Mouse (Mus musculus): ENCODE measurements around the gene Myo10. TPM values are rescaled to one million over a fixed set of nuclear protein-coding genes. Genes with fewer than 3 reads are reported as not detected.

The Myo10 gene
- polyA plus RNA-seq, 1 experiment from 2014 or later, result 72.8 TPM

GRCm38 (mm10) chr15:25676056-25676785 lies 53.9 kb downstream of the Myo10 start:
- H3K9ac ChIP-seq (ENCODE audit: low read length), result no peak overlapping the region
- H3K36me3 ChIP-seq (ENCODE audit: control insufficient read depth, insufficient read depth, low read length), result no peaks in the 10 kb centered on the region
- no peak overlapping the region for H3K4me3 ChIP-seq (ENCODE audit: low read depth, low read length)
- no peak overlapping the region; the same call in 1 of the 2 replicates for H3K27ac ChIP-seq (ENCODE audit: low read depth, low read length)
- no peak for ATAC-seq (ENCODE audit: low FRiP score)
- H3K27me3 ChIP-seq (ENCODE audit: control insufficient read depth, insufficient read depth, low read length), result no peaks in the 10 kb centered on the region
- no peak overlapping the region for H3K4me2 ChIP-seq
- 90% methylated on average over 13 of the region's 13 CpGs for WGBS
- DNase-seq (ENCODE audit: low spot score, missing footprints), result no peak
- no peaks in the 10 kb centered on the region for H3K9me3 ChIP-seq (ENCODE audit: control insufficient read depth, low read length)
- peaks cover 26% of the 10 kb centered on the region for H3K4me1 ChIP-seq (ENCODE audit: control insufficient read depth, insufficient read depth, low read length)

- Histone ChIP-seq H3K27me3 (ENCODE audit: control insufficient read depth, insufficient read depth, low read length) (no peaks in the 10 kb centered on the region), H3K4me1 (ENCODE audit: control insufficient read depth, insufficient read depth, low read length) (peaks cover 16% of the 10 kb centered on the region), H3K4me3 (ENCODE audit: low read depth, low read length) (no peak overlapping the region), H3K9ac (ENCODE audit: low read length) (no peak overlapping the region), H3K4me2 (no peak overlapping the region), H3K9me3 (ENCODE audit: control insufficient read depth, low read length) (no peaks in the 10 kb centered on the region), H3K27ac (ENCODE audit: low read depth, low read length) (no peak overlapping the region), H3K36me3 (ENCODE audit: control insufficient read depth, insufficient read depth, low read length) (no peaks in the 10 kb centered on the region)
- WGBS, result 67% methylated on average over 3 of the region's 3 CpGs
- ATAC-seq (ENCODE audit: low FRiP score), result 0 out of 2 replicates have a peak, but pooled peaks have one; percentile 28
- DNase-seq (ENCODE audit: low spot score, missing footprints), result no peak
Observed at GRCm38 (mm10) chr15:25679081-25679480, 56.8 kb downstream of the Myo10 start.

GRCm38 (mm10) chr15:25679616-25680015 lies 57.3 kb downstream of the Myo10 start:
- no peak overlapping the region for H3K4me3 ChIP-seq (ENCODE audit: low read depth, low read length)
- H3K4me1 ChIP-seq (ENCODE audit: control insufficient read depth, insufficient read depth, low read length), result peaks cover 10% of the 10 kb centered on the region; the same call in 1 of the 2 replicates
- no peak overlapping the region for H3K27ac ChIP-seq (ENCODE audit: low read depth, low read length)
- 89% methylated on average over 4 of the region's 4 CpGs for WGBS
- no peaks in the 10 kb centered on the region for H3K9me3 ChIP-seq (ENCODE audit: control insufficient read depth, low read length)
- ATAC-seq (ENCODE audit: low FRiP score) (no peak), DNase-seq (ENCODE audit: low spot score, missing footprints) (no peak)
- H3K36me3 ChIP-seq (ENCODE audit: control insufficient read depth, insufficient read depth, low read length), result no peaks in the 10 kb centered on the region
- H3K4me2 ChIP-seq, result no peak overlapping the region
- no peak overlapping the region for H3K9ac ChIP-seq (ENCODE audit: low read length)
- H3K27me3 ChIP-seq (ENCODE audit: control insufficient read depth, insufficient read depth, low read length), result no peaks in the 10 kb centered on the region

- DNase-seq (ENCODE audit: low spot score, missing footprints) (no peak), ATAC-seq (ENCODE audit: low FRiP score) (peak; percentile 55; the same call in 1 of the 2 replicates)
- no peak overlapping the region for H3K9ac ChIP-seq (ENCODE audit: low read length)
- H3K4me1 ChIP-seq (ENCODE audit: control insufficient read depth, insufficient read depth, low read length), result peaks cover 10% of the 10 kb centered on the region; the same call in 1 of the 2 replicates
- H3K27me3 ChIP-seq (ENCODE audit: control insufficient read depth, insufficient read depth, low read length), result no peaks in the 10 kb centered on the region
- H3K36me3 ChIP-seq (ENCODE audit: control insufficient read depth, insufficient read depth, low read length), result no peaks in the 10 kb centered on the region
- no peaks in the 10 kb centered on the region for H3K9me3 ChIP-seq (ENCODE audit: control insufficient read depth, low read length)
- H3K27ac ChIP-seq (ENCODE audit: low read depth, low read length), result no peak overlapping the region
- H3K4me2 ChIP-seq, result no peak overlapping the region
- 66% methylated on average over 10 of the region's 10 CpGs for WGBS
- no peak overlapping the region for H3K4me3 ChIP-seq (ENCODE audit: low read depth, low read length)
Observed at GRCm38 (mm10) chr15:25680269-25680818, 58.0 kb downstream of the Myo10 start.

- peak; percentile 63 for ATAC-seq (ENCODE audit: low FRiP score)
- WGBS, result 71% methylated on average over 13 of the region's 13 CpGs
- no peak overlapping the region for H3K27ac ChIP-seq (ENCODE audit: low read depth, low read length)
- no peak overlapping the region for H3K4me3 ChIP-seq (ENCODE audit: low read depth, low read length)
- no peak for DNase-seq (ENCODE audit: low spot score, missing footprints)
- no peaks in the 10 kb centered on the region for H3K36me3 ChIP-seq (ENCODE audit: control insufficient read depth, insufficient read depth, low read length)
- H3K4me1 ChIP-seq (ENCODE audit: control insufficient read depth, insufficient read depth, low read length), result peaks cover 6% of the 10 kb centered on the region; the same call in 1 of the 2 replicates
- no peaks in the 10 kb centered on the region for H3K27me3 ChIP-seq (ENCODE audit: control insufficient read depth, insufficient read depth, low read length)
- no peaks in the 10 kb centered on the region for H3K9me3 ChIP-seq (ENCODE audit: control insufficient read depth, low read length)
- H3K4me2 ChIP-seq, result no peak overlapping the region
- no peak overlapping the region for H3K9ac ChIP-seq (ENCODE audit: low read length)
Observed at GRCm38 (mm10) chr15:25682953-25683507, 60.7 kb downstream of the Myo10 start.

GRCm38 (mm10) chr15:25685186-25685585 lies 62.9 kb downstream of the Myo10 start:
- Histone ChIP-seq H3K27me3 (ENCODE audit: control insufficient read depth, insufficient read depth, low read length) (no peaks in the 10 kb centered on the region), H3K27ac (ENCODE audit: low read depth, low read length) (no peak overlapping the region), H3K9ac (ENCODE audit: low read length) (no peak overlapping the region), H3K4me1 (ENCODE audit: control insufficient read depth, insufficient read depth, low read length) (peaks cover 10% of the 10 kb centered on the region), H3K4me2 (no peak overlapping the region), H3K4me3 (ENCODE audit: low read depth, low read length) (no peak overlapping the region), H3K36me3 (ENCODE audit: control insufficient read depth, insufficient read depth, low read length) (no peaks in the 10 kb centered on the region; the same call in 1 of the 2 replicates), H3K9me3 (ENCODE audit: control insufficient read depth, low read length) (no peaks in the 10 kb centered on the region)
- ATAC-seq (ENCODE audit: low FRiP score), result no peak
- no peak for DNase-seq (ENCODE audit: low spot score, missing footprints)
- 90% methylated on average over 9 of the region's 9 CpGs for WGBS

- no peak overlapping the region; the same call in 1 of the 2 replicates for H3K27ac ChIP-seq (ENCODE audit: low read depth, low read length)
- no peak for ATAC-seq (ENCODE audit: low FRiP score)
- 61% methylated on average over 9 of the region's 9 CpGs for WGBS
Observed at GRCm38 (mm10) chr15:25688424-25689283, 66.3 kb downstream of the Myo10 start.

GRCm38 (mm10) chr15:25689477-25689876 lies 67.2 kb downstream of the Myo10 start:
- Histone ChIP-seq H3K4me1 (ENCODE audit: control insufficient read depth, insufficient read depth, low read length) (peaks cover 15% of the 10 kb centered on the region), H3K9me3 (ENCODE audit: control insufficient read depth, low read length) (no peaks in the 10 kb centered on the region), H3K9ac (ENCODE audit: low read length) (no peak overlapping the region), H3K4me2 (no peak overlapping the region), H3K36me3 (ENCODE audit: control insufficient read depth, insufficient read depth, low read length) (no peaks in the 10 kb centered on the region; the same call in 1 of the 2 replicates), H3K4me3 (ENCODE audit: low read depth, low read length) (no peak overlapping the region), H3K27ac (ENCODE audit: low read depth, low read length) (no peak overlapping the region), H3K27me3 (ENCODE audit: control insufficient read depth, insufficient read depth, low read length) (no peaks in the 10 kb centered on the region)
- ATAC-seq (ENCODE audit: low FRiP score), result peak; percentile 45
- DNase-seq (ENCODE audit: low spot score, missing footprints), result no peak
- 85% methylated on average over 8 of the region's 8 CpGs for WGBS

More at GRCm38 (mm10) chr15:25688424-25689283, 66.3 kb downstream of the Myo10 start:
- Histone ChIP-seq H3K4me1 (ENCODE audit: control insufficient read depth, insufficient read depth, low read length) (peaks cover 15% of the 10 kb centered on the region), H3K27me3 (ENCODE audit: control insufficient read depth, insufficient read depth, low read length) (no peaks in the 10 kb centered on the region), H3K4me2 (no peak overlapping the region), H3K36me3 (ENCODE audit: control insufficient read depth, insufficient read depth, low read length) (no peaks in the 10 kb centered on the region; the same call in 1 of the 2 replicates), H3K9me3 (ENCODE audit: control insufficient read depth, low read length) (no peaks in the 10 kb centered on the region), H3K4me3 (ENCODE audit: low read depth, low read length) (no peak overlapping the region), H3K9ac (ENCODE audit: low read length) (no peak overlapping the region)
- DNase-seq (ENCODE audit: low spot score, missing footprints), result no peak

All from midbrain, embryonic 11.5 days (tissue).